In genomic region chr7:80753613-80754012, GRCm38 (mm10) we compare ENCODE assay signal across 8 mouse cellular contexts.
DNase-seq lines count a peak whose midpoint lies in the region; ATAC-seq lines count a peak whose summit lies in the region.

No protein-coding gene starts in this region.

- no peaks in the 10 kb centered on the region for H3K4me1 ChIP-seq in liver, embryonic 16.5 days (ENCODE audit: control insufficient read depth, low read depth, low read length)

- no peak overlapping the region for H3K4me2 ChIP-seq in liver, embryonic 16.5 days (ENCODE audit: low read depth, low read length)

- peak; percentile 24 to 30 for DNase-seq in cerebellum, adult 18-20 months
- no peak for DNase-seq in cerebellum, adult 11 months
- DNase-seq in urinary bladder, postnatal 36 days (ENCODE audit: low spot score in 2 of 2): peak; percentile 12 to 40
- no peak for DNase-seq in urinary bladder, postnatal 10 days (ENCODE audit: low spot score)
- no peak for DNase-seq in retina, postnatal 1 day
- DNase-seq in ovary, postnatal 14 days (ENCODE audit: low spot score): no peak

- no peak overlapping the region for H3K9ac ChIP-seq in liver, embryonic 16.5 days (ENCODE audit: low read depth, low read length)

- no peaks in the 10 kb centered on the region for H3K9me3 ChIP-seq in liver, embryonic 16.5 days (replicated peaks; ENCODE audit: control insufficient read depth, low read length)

- 58% methylated on average over 2 of the region's 2 CpGs for WGBS in liver, embryonic 16.5 days (ENCODE audit: insufficient replicate concordance)

- H3K36me3 ChIP-seq in liver, embryonic 16.5 days (ENCODE audit: control insufficient read depth, insufficient read depth): peaks cover 3% of the 10 kb centered on the region

- no peak for ATAC-seq in liver, embryonic 16.5 days (ENCODE audit: low read depth)
- no peak for ATAC-seq in megakaryocyte-erythroid progenitor cell, adult 5-6 weeks (replicated peaks; ENCODE audit: low FRiP score, low TSS enrichment, poor library complexity, severe bottlenecking)

- H3K27me3 ChIP-seq in liver, embryonic 16.5 days (ENCODE audit: control insufficient read depth, insufficient read depth, low read depth, low read length): no peaks in the 10 kb centered on the region

- peak overlapping the region; percentile 56; the same call in 1 of the 2 replicates for H3K27ac ChIP-seq in liver, embryonic 16.5 days (ENCODE audit: low read length)

- H3K4me3 ChIP-seq in liver, embryonic 16.5 days (ENCODE audit: low read depth, low read length): no peak overlapping the region

Comparison
In these comparisons a context has a peak if more than half of its experiments do, and no peak if none do; other contexts are left out.
1. DNase-seq: peak in cerebellum, adult 18-20 months (2 of 2) and urinary bladder, postnatal 36 days (2 of 2); none in cerebellum, adult 11 months (single experiment), urinary bladder, postnatal 10 days (single experiment), retina, postnatal 1 day (single experiment) and ovary, postnatal 14 days (single experiment).